Mouse (Mus musculus) neural tube, embryonic 14.5 days (tissue): ENCODE measurements around the gene Hace1. TPM values are rescaled to one million over a fixed set of nuclear protein-coding genes. Genes with fewer than 3 reads are reported as not detected.
"Not testable (repeated sequence)": the region's sequence is repeated elsewhere in the genome, so short reads cannot be mapped to it uniquely, and the experiment has no call there.

Source experiments
- ATAC-seq: fragments of 200-750 bp; cut with Nextera tagmentation; 2 replicates; pipeline ENCODE4 v1.8.0; 2017; ENCODE audit warnings: low read depth, mild to moderate bottlenecking, moderate TSS enrichment, moderate library complexity
- H3K27ac ChIP-seq: fragments of 300-500 bp; sonication (generic); 2 replicates; pipeline ENCODE4 v1.5.1; 2014; ENCODE audit warnings: low read depth, mild to moderate bottlenecking, control low read depth, low read length, moderate library complexity, mixed read lengths
- H3K27me3 ChIP-seq: fragments of 300-500 bp; sonication (generic); 2 replicates; pipeline ENCODE4 v1.6.1; 2014; ENCODE audit warnings: low read length; ENCODE audit not compliant: control insufficient read depth, insufficient read depth
- H3K36me3 ChIP-seq: fragments of 300-500 bp; sonication (generic); 2 replicates; pipeline ENCODE4 v1.6.1; 2014; ENCODE audit warnings: low read length, mixed read lengths; ENCODE audit not compliant: control insufficient read depth, insufficient read depth
- H3K4me1 ChIP-seq: fragments of 300-500 bp; sonication (generic); 2 replicates; pipeline ENCODE4 v1.6.1; 2014; ENCODE audit warnings: low read length; ENCODE audit not compliant: control insufficient read depth, insufficient read depth
- H3K4me2 ChIP-seq: fragments of 300-500 bp; sonication (generic); 2 replicates; pipeline ENCODE4 v1.6.1; 2014; ENCODE audit warnings: mild to moderate bottlenecking, low read depth, low read length, control low read depth
- H3K4me3 ChIP-seq: fragments of 300-500 bp; sonication (generic); 2 replicates; pipeline ENCODE4 v1.5.1; 2014; ENCODE audit warnings: low read depth, low read length, control low read depth, mixed read lengths
- H3K9ac ChIP-seq: fragments of 300-500 bp; sonication (generic); replicated peaks from 2 replicates; pipeline ENCODE4 v1.6.1; 2014; ENCODE audit warnings: low read depth, mild to moderate bottlenecking, control low read depth, low read length, mixed read lengths
- H3K9me3 ChIP-seq: fragments of 300-500 bp; sonication (generic); 2 replicates; pipeline ENCODE4 v1.6.1; 2016; ENCODE audit warnings: low read length; ENCODE audit not compliant: control insufficient read depth
- WGBS: fragments of 180-500 bp; shearing (Covaris S2); extraction: QIAGEN DNeasy Blood & Tissue Kit; methylation state at CpG from one replicate; pipeline ENCODE4 v1.1.7; 2014; 5-methylcytosine and 5-hydroxymethylcytosine counted together
- polyA plus RNA-seq: library from polyadenylated mRNA; unstranded; fragments of >200 nt; fragmentation: Nextera tagmentation; extraction: Ambion mirVana; gene quantifications from 2 replicates; pipeline ENCODE4 v1.2.1, GENCODE M21; 2014

The Hace1 gene
- polyA plus RNA-seq: 15.1 and 20.1 TPM in 2 replicates

DNA sequence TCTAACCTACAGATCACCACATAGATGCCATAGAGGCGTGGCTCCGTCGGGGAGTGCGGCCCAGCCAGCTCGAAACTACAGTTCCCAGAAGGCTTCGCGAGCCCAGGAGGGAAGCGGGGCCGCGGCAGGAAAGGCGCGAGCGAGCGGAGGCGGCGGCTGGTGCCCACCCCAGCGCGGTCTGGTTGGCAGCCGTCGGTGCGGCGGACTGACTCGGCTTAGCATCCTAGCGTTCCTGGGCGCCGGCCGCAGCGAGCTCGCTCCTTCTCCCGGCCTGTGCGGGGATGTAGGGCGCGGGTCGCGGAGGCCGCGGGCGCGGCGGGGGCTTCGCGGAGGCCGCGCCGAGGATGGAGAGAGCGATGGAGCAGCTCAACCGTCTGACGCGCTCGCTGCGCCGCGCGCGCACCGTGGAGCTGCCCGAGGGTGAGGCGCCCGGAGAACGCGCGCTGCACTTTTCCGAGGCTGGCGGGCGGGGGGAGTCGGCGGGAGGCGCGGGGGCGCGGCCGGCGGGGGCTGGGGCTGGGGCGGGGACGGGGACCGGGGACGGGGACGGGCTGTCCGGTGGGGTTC, at the start of gene Hace1:
Gene Hace1, plus strand, starts transcription at position 99 of the 567 bp plus-strand sequence.
- peak within 1 kb of the TSS; percentile 97 for H3K27ac ChIP-seq
- peak; percentile 99 for ATAC-seq
- peak within 1 kb of the TSS; percentile 54 for H3K4me2 ChIP-seq
- under 1% methylated on average over 56 of the region's 79 CpGs for WGBS
- H3K27me3 ChIP-seq: no peaks in the 10 kb centered on the region
- H3K4me1 ChIP-seq: no peaks in the 10 kb centered on the region
- peak within 1 kb of the TSS; percentile 91 for H3K9ac ChIP-seq
- no peaks in the 10 kb centered on the region for H3K36me3 ChIP-seq
- H3K4me3 ChIP-seq: peak within 1 kb of the TSS; percentile 84
- no peaks in the 10 kb centered on the region for H3K9me3 ChIP-seq

DNA sequence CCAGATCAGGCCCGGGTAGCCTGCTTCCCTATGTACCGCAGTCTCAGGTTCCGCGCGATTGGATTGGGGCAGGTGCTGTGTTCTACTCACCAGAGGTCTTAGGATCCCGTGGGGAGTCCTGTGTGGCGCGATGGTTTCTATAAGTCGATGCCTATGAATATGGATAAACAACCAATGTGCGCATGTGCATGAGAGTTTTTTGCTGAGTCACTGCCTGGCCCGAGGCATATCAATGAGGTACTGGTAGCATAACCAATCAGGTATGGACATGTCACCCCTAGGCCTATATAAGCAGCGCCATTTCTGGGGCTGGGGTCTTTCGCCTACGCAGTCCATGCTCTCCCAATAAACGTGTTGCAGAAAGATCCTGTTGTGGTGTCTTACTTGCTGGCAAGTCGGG, 40.3 kb upstream of the Hace1 start:
- H3K36me3 ChIP-seq, ATAC-seq, H3K4me2 ChIP-seq, H3K4me1 ChIP-seq, H3K9me3 ChIP-seq, H3K4me3 ChIP-seq, H3K27ac ChIP-seq, H3K27me3 ChIP-seq, H3K9ac ChIP-seq: not testable (repeated sequence)
- 95% methylated on average over 16 of the region's 16 CpGs for WGBS

DNA sequence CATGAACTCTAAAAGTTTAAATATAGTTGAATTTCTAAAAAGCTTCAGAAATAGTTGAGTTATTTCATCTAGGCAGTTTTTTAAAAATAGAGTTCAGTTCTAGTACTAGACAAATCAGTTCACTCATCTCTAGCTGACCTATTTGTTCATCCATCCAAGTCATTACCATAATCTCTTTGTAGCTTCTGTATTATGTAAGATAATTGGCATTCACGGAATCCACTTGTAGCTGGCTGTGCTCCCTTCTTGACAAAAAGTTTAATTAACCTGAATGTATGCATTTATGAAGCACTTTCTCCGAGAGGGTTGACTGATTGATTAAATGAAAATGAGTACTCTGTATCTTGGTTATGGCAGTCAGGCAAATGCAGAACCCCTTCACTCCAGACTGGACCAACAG, 34.9 kb upstream of the Hace1 start:
- no peak for ATAC-seq
- Histone ChIP-seq H3K36me3 (no peaks in the 10 kb centered on the region), H3K4me3 (no peak overlapping the region), H3K9me3 (no peaks in the 10 kb centered on the region), H3K4me2 (no peak overlapping the region), H3K9ac (no peak overlapping the region), H3K4me1 (no peaks in the 10 kb centered on the region), H3K27me3 (no peaks in the 10 kb centered on the region), H3K27ac (no peak overlapping the region)
- WGBS: 63% methylated on average over 2 of the region's 2 CpGs

DNA sequence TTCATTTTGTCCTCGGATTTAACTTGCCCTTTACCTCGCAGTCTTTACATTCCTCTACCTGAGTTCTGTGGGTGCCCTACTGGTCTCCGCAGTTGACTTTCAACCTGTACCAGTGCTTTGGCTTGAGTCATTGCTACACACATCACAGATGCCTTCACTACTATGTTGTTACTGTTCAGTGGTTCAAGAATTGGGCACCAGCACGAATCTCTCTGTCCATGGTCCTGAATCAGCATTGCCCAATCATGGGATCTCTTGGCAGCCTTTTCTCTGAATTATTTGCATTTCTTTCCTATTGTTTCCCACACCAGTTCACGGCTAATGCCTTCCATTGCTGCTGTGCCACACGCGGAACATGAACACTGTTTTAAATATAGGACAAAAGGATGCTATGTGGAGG, 30.8 kb upstream of the Hace1 start:
- Histone ChIP-seq H3K27ac (no peak overlapping the region), H3K27me3 (no peaks in the 10 kb centered on the region), H3K9me3 (no peaks in the 10 kb centered on the region), H3K4me3 (no peak overlapping the region), H3K9ac (no peak overlapping the region), H3K4me1 (no peaks in the 10 kb centered on the region), H3K4me2 (no peak overlapping the region), H3K36me3 (no peaks in the 10 kb centered on the region)
- WGBS: 46% methylated on average over 7 of the region's 7 CpGs
- no peak for ATAC-seq

DNA sequence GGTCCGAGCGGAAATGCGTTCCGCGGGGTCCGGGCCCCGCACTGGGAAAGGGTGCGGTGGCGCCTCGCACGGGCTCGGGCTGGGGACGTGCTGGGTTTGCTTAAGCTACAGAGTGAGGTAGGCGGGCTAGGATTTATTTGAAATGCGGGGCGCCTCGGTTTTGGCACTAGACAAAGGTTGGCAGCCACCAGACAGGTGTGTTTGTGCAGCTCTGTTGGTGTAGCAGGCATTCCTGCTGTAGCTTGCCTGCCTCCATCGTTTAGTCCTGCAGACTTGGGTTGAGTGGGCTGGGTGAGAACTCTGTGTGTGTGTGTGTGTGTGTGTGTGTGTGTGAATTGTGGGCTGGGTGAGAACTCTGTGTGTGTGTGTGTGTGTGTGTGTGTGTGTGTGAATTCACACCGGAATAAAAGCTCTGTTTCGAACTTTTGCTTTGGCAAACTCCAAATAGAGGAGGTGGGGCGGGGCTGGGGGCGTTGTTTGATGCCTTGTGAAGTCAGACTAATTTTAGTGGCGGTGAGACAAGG, 731 bp downstream of the Hace1 start:
- Histone ChIP-seq H3K27me3 (no peaks in the 10 kb centered on the region), H3K4me3 (peak overlapping the region; percentile 84), H3K36me3 (no peaks in the 10 kb centered on the region), H3K4me1 (no peaks in the 10 kb centered on the region), H3K9ac (peak overlapping the region; percentile 91), H3K9me3 (no peaks in the 10 kb centered on the region), H3K4me2 (peak overlapping the region; percentile 54), H3K27ac (peak overlapping the region; percentile 97)
- ATAC-seq: peak; percentile 88
- WGBS: 1% methylated on average over 23 of the region's 23 CpGs

DNA sequence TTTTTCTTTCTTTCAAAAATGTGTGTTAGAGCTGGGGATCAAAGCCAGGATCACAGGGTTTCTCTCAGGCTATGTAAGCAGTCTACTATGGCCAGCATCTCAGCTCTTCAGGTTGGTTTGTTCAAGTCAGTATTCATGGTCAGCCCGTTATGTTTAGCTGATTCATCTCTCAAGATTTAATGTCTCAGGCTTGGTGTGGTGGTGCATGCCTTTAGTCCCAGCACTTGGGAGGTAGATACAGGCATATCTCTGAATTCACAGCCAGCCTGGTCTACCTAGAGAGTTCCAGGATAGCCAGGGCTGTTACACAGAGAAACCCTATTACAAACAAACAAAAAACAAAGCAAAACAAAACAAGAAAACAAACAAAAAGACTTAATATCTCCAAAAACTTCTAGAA, 5.7 kb downstream of the Hace1 start:
- no peak overlapping the region for H3K9ac ChIP-seq
- no peak for ATAC-seq
- no peak overlapping the region for H3K27ac ChIP-seq
- 82% methylated on average over 1 of the region's 1 CpGs for WGBS
- H3K4me2 ChIP-seq: no peak overlapping the region
- no peak overlapping the region for H3K4me3 ChIP-seq
- H3K27me3 ChIP-seq: no peaks in the 10 kb centered on the region
- H3K4me1 ChIP-seq: no peaks in the 10 kb centered on the region
- no peaks in the 10 kb centered on the region for H3K9me3 ChIP-seq
- no peaks in the 10 kb centered on the region for H3K36me3 ChIP-seq

DNA sequence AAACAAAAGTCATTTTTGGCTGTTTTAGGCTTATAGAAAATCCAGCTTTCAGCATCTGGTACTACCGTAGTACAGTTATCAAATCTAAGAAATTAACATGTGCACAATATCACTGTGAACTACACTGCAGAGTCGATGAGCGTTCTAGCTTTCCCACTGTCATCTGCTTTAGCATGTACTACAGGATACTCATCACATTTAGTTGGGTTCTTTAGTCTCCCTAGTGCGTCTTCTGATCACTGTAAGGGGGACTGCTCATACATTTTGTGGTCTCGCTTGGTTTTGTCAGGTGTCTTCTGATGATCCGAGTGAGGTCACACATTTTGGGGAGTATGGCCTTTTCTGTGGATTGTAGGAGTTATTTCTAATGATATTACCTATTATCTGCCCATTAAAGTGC, 6.2 kb downstream of the Hace1 start:
- H3K4me3 ChIP-seq: no peak overlapping the region
- no peaks in the 10 kb centered on the region for H3K36me3 ChIP-seq
- whole genome bisulfite sequencing: 98% methylated on average over 6 of the region's 6 CpGs
- no peaks in the 10 kb centered on the region for H3K27me3 ChIP-seq
- no peak for ATAC-seq
- H3K9me3 ChIP-seq: no peaks in the 10 kb centered on the region
- no peak overlapping the region for H3K27ac ChIP-seq
- no peaks in the 10 kb centered on the region for H3K4me1 ChIP-seq
- H3K4me2 ChIP-seq: no peak overlapping the region
- H3K9ac ChIP-seq: no peak overlapping the region

DNA sequence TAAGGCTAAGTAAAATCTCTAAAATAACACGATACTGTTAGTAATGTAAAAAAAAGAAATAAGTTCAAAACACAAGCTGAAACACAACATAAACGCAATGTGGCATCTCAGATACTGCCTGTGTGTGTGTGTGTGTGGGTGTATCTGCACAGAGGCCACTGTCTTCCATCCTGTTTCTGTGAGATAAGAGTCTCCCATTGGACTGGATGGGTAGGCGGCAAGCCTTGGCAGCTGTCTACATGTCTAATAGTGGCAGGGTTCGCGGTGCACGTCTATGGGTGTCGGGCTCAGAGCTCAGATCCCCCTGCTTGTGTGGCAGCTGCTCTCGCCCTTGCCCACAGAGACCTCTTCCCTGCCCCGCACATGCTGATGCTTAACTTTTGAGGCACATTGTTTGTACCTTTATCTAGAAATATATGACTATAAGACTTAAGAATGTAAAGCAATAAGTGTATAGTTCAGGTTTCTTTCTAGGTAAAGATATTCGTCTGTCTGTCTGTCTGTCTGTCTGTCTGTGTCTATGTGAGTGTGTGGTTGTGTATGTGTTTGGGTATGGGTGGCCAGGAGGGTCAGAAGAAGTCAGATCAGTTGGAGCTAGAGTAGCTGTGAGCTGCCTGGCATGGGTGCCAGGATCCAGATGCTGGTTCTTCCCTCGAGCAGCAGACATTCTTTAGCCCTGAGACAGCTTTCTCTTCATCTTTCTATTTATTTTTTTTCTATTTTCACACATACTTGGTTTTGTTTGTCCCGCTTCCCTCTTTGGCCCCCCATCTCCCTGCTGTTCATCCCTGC, 6.9 kb downstream of the Hace1 start:
- no peak overlapping the region for H3K4me2 ChIP-seq
- no peaks in the 10 kb centered on the region for H3K27me3 ChIP-seq
- H3K4me1 ChIP-seq: no peaks in the 10 kb centered on the region
- H3K4me3 ChIP-seq: no peak overlapping the region
- no peak overlapping the region for H3K9ac ChIP-seq
- no peaks in the 10 kb centered on the region for H3K36me3 ChIP-seq
- no peaks in the 10 kb centered on the region for H3K9me3 ChIP-seq
- WGBS: 96% methylated on average over 12 of the region's 12 CpGs
- no peak overlapping the region for H3K27ac ChIP-seq
- no peak for ATAC-seq

DNA sequence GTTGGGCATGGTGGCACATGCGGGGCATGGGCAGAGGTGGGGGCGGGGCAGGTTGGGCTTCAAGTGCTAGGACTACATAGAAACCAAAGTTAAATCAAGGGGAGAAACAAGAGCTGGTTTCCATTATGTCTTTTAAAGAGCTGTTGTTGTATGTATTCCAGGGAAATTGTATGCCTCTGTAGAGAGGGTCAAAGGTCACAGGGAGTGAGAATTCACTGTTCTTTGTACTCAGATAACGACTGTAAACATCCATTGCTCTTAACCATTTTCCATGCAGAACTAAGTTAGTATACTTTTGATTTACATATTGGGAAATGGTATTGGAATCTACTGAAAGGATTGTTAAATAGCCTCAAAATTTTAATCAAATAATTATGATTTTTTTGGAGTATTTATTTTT, 28.2 kb downstream of the Hace1 start:
- Histone ChIP-seq H3K4me1 (no peaks in the 10 kb centered on the region), H3K27ac (no peak overlapping the region), H3K4me3 (no peak overlapping the region), H3K27me3 (no peaks in the 10 kb centered on the region), H3K9me3 (no peaks in the 10 kb centered on the region), H3K9ac (no peak overlapping the region), H3K36me3 (no peaks in the 10 kb centered on the region), H3K4me2 (no peak overlapping the region)
- ATAC-seq: no peak
- 69% methylated on average over 3 of the region's 3 CpGs for WGBS
